Mouse (Mus musculus): Measurements from ENCODE around the gene Klf15.

The Klf15 gene

DNA sequence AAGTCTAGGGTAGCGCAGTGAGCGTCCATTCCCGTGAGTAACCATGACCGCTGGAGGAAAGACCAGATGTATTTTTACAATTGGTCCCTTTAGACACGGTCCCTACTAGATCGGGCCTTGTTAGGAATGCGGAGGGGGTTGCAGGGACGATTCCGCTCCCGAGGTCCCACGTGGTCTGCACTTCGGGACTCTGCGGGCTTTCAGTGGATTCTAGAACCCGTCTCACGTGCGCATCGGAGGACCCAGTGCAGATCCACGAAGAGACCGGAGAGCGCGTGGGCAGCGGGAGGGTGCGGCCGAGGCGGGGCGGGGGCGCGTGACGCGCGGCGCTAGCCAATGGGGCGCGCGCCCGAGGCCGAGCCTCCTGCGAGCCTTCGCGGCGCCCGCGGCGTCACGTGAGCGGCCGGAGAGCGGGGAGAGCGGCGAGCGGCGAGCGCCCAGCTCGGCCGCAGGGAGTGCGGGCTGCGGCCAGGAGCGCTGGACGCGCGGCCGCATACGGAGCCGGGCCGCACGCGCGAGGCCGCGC is at the start of gene Klf15:
TSS of gene Klf15 (plus strand) at position 396 of the 526 bp plus-strand sequence.
- DNase-seq: peak; percentile 86

DNA sequence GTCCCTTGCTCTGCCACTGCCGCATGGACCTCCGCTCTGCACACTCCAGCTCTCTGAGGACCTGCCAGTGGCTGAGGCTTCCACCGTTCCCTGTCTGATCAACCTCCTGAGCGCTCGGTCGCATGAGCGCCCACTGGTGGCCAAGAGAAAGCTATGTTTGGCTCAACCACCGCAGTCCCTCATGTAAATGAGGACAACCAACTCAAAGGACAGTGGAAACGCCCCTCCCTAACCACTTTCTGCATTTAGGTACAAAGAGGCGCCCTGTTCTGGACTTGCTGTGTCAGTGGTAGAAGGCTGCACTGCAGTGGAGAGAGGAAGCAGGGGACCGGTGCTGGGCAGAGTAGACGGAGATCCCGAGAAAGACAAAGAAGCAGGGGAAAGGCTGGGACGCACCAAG is 39.8 kb upstream of the Klf15 start:
- DNase-seq: peak; percentile 80

DNA sequence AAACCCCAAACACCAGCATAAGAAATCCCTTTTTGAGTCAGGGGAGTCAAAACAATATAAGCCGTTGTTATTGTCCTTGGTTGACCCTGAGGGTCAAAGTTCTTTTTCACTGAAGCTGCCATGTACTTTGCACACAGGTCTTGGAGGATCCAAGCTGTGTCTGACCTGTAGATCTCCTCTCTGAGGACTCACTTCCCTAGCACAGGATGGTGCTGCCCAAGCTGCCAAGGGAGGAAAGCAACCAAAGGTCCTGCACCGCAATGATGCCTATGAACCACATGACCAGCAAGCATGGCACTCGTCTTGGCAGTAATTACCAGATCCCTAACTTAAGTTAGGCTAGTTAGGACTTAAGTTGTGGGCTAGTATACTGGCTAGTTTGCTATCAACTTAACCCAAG is 37.0 kb upstream of the Klf15 start:
- no peak for DNase-seq

DNA sequence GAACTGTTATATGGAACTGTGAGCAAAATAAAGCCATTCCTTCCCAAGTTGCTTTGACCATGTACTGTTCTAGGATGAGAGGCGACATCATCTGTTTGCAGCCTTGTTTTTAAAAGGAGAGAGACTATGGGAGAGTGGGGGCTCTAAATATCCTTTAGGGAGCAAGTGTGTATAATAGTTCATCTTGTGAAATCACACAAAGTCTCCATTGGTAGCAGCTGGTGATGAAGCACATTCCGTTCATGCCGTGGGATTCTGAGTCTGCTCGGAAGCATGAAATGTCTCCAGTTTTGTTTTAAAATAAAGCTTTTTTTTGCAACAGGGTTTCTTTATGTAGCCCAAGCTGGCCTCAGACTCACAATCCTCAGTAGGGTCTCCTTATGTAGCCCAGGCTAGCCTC is 36.4 kb upstream of the Klf15 start:
- DNase-seq: no peak

DNA sequence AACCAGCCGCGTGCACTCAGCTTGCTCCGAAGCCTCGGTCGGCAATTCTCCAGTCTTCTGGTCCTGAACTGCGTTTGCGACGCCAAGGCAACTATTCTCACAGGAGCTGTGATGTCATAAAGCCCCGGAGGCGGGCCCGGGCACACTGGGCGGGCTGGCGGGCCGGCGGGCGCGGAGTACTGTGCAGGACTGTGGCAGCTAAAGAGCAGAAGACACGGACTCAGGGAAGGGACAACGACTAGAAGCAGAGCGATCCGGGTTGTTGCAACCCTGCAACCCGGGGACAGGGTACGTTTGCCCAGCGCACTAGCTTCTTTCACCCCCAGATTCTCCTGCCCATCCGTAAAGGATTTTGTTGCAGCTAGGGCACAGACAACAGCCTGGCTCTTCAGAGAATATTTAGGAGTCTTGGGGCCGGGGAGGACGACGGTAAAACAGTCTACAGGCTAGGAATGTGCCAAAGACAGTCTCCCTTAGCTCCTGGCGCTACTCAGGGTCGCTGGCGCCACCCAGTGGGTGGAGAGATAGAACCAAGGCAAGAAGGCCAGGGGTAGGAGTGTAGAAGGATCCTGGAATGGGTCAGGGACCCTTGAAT is 33.9 kb upstream of the Klf15 start, which contains the start of gene Cfap100:
TSS of gene Cfap100 (minus strand) at position 418 of the 595 bp plus-strand sequence.
- DNase-seq: peak; percentile 76

DNA sequence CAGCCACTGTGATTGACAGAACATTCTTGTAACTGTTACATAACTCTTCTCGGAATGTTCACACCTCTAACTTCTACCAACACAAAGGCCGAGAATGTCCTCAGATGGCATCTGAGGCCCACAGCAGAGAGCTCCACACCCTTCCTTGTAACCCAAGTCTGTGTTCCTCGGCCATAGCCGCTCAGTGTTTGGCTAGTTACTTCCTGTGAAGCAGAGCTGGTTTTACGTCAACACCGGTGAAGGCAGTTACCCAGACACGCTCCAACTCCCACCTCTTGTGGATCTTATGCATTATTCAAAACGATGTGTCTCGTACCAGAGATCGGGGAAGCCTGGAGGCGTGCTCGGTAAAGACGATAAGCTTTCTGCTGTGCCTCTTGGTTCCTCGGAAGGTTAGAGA is 32.5 kb upstream of the Klf15 start:
- DNase-seq: no peak

DNA sequence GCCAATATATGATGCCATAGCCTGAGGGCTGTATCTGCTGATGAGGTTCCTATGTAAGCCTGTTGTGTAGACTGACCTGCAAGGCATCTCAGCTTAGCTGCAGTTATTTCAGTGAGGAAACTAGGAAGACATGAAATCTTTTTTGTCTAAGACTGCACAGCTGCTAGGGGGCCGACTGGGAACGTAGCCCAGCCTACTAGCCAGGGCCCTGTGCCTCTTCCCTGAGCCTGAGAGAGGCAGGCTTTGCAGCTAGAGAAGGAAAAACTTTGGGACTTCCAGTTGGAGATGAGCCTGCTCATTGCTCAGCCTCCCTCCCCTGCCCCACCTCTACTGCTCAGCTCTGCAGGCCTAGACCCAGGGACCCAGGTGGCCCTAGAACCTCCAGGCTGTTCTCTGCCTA is 30.9 kb upstream of the Klf15 start:
- DNase-seq: peak; percentile 62

DNA sequence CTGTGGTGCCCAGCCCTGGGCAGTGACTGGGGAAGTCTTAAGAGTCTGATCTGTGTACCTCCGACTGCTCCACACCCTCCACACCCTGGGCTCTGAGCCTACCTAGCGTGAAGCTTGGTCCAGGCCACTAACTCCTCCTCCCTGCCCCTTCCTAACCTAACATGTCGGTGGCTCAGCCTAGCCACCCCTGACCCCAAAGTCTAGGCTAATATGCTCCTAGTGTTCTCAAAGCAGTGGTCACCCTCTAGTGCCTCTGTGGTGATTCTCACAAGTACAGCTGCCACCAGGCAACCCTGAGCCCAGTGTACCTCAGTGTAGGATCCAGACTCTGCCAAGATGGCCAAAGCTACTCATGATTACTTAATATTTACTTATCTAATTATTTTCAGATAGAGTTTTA is 27.7 kb upstream of the Klf15 start:
- DNase-seq: no peak

DNA sequence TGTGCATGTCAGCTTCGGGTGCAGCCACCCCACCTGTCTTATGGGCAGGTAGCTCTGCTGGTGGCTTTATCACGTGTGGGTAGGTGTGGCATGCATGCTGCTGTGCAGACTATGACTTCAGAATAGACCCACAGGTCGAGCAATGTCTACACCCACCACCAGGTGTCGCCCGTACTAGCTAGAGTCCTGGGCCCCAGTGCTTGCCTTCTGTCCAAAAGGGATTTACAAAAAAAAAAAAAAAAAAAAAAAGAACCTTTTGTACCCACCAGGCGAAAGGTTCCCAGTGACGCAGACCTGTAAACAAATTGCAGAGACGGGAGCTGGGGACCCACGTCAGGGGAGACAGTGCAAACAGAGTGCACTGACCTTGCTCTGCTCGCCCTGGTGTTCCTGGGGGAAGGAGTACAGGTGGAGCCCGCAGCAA is 27.2 kb upstream of the Klf15 start:
- DNase-seq: peak; percentile 67

DNA sequence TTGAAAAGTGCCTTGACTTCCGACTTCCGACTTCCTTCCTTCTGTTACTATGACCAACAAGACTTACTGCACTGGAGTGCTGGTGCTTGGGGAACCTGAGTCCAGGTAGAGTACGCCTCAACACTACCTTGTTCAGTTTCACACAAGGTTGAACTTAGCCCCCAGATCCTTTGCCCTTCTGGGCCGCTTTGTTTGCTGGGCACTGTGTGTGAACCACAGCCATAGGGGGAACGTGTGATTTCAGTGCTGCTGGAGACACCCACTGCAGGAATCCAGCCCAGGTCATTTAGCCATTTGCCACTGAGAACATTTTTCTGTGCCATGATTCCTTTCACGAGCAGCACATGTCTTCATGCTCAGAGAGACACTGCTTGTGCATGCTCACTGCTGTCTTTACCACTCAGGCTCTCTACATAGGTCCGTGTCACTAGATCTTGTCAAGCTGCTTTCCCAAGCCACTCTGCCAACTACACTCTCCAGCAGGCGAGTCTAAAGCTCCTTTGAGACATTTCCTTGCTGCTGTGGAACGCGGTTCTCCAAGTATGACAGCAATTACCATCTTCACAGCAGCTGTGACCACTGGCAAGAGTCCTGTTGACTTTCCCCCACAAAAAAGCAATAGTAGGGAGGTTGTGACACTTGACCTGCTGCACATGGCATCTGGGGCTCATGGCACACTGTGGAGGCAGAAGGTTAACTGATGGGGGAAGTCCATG is 26.0 kb upstream of the Klf15 start:
- no peak for DNase-seq

DNA sequence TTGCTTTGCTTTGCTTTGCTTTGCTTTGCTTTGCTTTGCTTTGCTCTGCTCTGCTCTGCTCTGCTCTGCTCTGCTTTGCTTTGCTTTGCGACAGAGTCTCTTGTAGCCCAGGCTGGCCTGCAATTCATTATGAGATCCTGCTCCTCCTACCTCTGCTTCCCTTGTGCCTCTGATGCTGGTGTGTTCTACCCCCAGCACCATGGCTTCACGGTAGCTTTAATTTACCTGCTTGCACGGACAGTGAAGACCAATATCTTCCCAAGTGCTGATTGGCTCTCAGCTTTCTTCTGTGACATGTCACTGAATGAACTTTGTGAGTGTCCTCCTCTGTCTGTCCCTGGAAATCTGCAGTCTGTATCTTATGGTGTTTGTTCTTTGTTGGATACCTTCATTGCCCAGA is 25.3 kb upstream of the Klf15 start:
- DNase-seq: no peak

DNA sequence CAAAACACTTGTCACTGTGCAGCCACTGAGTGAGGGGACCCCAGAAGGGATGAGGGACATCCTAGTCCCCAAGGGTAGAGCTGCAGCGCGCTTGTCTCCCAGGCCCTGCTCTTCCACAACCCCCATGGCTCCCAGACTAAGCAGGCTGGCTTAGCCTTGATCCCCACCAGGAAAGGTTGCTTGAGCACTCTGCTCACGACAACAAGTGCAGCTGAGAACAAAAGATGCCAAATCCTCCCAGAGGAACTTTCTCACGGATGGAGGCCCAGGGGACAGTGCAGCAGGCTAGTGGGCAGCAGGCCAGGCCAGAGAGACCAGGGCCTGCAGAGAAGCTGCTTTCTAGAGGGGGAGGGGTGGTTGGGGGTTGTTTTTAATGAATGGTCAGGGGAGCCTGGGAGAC is 15.5 kb upstream of the Klf15 start:
- no peak for DNase-seq

DNA sequence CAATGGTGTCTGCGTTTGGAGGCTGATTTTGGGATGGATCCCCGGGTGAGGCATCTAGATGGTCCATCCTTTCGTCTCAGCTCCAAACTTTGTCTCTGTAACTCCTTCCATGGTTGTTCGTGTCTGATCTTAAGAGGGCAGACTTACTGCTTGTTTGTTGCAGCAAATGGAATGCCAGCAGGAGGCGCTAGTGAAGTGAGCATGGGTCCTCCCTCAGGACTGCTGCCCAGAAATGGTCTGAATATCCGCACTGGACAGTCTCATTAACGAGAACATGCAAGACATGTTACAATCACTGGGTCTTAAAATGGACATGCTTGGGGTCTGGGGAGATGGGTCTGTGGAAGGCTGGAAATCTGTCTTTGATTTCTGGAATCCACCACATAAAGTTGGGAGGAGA is 12.2 kb upstream of the Klf15 start:
- peak; percentile 82 for DNase-seq

DNA sequence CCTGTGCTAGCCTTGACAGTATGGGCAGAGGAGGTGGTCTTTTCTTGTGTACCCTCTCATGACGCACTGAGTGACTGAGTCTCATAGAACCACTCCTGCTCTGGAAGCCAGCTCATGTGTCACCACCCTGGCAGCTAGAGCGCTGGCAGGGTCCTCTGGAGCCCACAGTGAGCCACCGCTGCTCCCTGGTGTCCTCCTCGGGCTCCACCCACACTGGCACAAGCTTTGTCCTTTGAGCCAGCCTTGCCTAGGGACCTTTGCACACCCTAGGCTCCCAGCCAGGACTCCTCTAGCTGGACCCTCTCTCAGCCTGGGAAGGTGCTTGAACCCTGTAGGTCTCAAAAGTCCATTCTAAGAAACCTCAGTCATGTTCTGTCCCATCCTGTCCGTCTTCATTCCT is 11.7 kb upstream of the Klf15 start:
- peak; percentile 41 for DNase-seq

DNA sequence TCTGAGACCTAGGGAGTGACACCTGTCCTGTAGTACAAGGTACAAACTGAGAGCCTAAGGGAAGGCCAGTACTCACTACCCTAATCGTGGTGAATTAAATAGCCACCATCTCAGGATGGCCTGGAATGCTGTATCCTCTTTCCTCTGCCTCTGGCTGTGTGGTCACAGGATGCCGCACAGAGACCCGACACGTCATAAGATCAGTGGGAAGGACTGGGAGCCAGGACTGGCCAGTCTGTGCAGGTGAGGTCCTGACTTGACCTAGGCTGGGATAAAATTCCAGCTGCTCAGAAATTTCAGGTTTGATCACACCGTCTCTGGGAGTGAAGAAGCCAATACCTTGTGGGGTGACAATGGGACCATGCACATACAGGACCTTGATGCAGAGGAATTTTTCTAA is 10.9 kb upstream of the Klf15 start:
- DNase-seq: no peak

DNA sequence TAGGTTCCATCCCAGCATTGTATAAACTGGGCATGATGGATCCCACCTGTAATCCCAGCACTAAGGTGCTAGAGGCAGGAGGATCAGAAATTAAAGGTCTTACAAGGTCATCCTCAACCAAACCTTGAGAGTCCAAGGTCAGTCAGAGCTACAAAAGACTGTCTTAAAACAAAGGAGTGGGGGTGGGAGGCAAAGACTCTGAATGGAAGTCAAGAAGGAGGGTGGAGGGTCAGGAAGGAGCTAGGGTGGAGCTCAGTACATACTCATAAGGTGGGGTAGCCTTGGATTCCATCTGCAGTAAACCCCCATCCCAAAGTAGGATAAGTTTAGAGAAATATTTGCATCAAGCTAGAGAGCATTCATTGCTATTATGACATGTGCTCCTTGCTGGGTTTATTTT is 9.8 kb upstream of the Klf15 start:
- DNase-seq: no peak

DNA sequence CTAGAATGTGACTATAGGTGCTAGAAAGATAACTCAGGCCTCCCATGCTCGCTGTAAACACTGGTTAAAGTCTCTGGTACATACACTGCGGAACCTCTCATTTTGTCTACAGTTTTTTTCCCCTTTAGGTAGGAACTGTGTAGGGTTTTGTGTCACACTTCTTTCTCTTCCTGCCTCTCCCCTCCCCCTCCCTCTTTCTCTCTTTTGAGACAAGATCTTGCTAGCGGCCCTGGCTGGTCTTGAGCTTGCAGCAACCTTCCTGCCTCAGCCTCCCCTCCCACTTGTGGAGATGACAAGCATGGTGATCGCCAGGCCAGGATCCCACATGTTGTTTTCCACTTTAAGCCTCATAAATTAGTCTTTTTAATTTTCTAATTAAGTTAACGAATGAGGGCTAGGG is 8.6 kb upstream of the Klf15 start:
- DNase-seq: no peak

DNA sequence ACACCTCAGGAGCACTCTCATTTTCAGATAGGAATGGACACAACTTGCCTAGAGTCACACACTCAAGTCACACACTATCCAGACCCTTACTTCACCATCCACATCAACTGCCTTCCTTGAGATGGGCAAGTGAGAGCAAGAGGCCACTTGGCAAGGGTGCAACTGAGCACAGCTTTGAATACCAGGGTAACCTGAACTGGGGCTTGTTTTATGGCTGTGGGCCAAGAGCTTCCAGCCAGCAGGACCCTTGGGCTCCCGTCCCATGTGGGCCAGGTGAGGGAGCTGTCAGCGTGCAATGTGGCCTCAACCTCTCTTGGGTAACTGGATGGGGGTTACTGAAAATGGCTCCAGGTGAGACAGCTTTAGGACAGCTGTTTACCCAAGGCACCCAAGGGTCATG is 5.0 kb upstream of the Klf15 start:
- DNase-seq: no peak

DNA sequence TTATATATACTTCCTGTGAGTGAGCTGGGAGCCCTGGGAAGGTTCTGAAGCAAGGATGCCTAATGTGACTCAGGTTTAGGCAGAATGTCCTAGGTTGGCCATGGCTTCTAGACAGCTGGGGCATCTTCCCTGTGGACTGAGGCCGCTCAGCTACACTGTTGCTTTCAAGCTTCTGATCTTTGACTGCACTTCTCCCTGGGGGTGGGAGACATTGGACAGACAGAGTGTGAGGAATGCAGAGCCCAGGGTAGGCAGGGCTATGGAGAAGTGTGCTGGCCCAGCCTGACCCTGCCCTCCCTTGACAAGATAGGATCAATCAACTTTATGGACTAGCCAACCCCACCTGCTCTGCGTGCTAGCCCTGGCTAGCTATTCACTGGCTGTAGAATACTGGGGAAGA is 1.2 kb upstream of the Klf15 start:
- no peak for DNase-seq

DNA sequence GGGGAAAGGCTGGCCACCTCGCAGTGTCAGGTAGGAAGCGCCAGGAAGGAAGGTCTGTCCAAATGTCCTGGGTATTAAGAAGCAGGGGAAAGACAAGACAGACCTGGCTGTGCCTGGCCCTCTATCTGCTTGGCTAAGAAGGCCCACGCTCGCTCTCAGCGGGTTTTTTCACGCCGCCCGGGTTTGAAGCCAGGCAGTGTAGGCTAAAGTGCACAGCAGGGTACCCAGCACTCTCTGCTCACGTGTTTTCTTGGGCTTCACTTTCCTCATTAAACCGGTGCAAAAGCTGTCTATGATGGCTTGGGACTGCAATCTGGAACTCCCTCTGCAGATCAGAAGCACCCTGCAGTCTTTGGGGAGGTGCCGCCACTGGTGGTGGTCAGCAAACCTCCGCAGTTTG is 605 bp upstream of the Klf15 start:
- DNase-seq: no peak

DNA sequence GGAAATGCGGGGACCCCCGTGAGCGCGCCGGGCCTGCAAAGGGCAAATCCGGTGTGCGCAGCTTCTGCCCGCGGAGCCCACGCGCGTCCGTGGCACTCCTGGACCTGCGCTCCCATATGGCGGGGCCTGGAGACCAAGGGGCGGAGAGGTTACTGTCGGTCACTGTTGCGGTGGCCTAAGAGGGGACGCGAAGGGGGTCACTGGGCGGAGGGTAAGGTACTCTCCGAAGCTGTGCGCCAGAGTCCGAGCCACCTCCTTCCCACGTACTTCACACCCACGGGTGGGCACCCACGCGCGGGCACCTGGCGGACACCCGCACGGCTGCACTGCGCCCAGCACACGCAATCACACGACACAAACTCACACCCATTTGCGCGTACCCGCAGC is 458 bp downstream of the Klf15 start:
- no peak for DNase-seq

DNA sequence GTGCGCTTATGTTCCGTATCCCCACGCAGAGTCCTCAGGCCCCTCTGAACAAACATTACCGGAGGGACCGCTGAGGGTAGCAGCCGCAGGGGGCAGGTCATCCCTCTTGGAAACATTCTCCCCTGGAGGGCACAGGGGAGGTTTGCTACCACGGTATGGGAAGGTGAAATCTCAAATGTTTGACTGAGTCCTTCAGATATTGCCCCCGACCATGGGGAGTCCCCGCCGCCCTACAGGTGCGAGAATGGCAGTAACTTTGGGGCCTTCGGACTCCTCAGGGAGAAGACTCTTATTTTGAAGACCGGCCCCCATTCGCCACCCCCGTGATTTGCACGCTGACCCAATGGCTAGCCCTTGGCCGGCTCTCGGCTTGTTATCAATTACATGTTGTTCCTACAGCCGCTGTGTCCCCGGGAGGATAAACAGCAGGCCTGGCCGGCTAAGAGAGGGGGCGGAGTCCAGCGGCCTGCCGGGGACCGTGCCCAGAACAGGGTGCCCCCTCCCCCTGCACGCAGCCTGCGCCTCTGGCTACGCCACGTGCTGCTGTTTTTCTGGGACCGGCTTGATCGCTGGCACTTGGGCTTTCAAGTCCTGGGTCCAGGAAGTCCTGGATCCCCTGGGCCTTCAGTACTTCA is 969 bp downstream of the Klf15 start:
- DNase-seq: peak; percentile 94

DNA sequence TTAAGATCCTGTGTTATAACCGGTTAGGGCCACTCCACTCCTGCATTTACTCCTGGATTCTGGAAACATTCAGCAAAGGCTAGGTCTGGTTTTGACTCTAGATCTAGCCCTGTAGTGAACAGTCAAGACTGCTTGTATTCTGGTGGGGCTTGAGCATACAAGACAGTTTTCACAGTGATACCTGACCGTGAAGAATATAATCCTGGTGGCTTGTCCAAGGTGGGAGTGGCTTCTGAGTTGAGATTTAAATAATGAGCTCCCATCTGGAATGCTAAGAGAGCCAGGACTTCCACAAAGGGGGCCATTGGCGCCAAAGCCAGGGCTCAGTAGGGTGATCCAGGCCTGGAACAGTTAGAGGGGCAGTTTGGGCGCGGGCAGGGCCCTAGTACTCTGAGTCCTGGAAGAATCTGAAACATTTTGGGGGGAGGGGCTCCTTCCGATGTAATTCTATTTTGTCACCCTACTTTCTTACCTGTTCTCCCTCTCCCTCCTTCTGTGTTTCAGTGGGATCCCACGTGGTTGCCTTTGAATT is 1.6 kb downstream of the Klf15 start:
- DNase-seq: peak; percentile 36

Data from layer of hippocampus, adult 9-11 months (tissue).